Mouse (Mus musculus) left cerebral cortex, postnatal 36 days (tissue): ENCODE measurements around the gene Zic5. TPM values are rescaled to one million over a fixed set of nuclear protein-coding genes. Genes with fewer than 3 reads are reported as not detected.

Experiments used
- DNase-seq, 2 experiments: peaks; one replicate each; pipeline ENCODE4 v3.0.0; 2021 to 2022; ENCODE audit warnings: low spot score in 2 of 2, mixed read lengths in 1 of 2
- intact Hi-C: fragments of 180-260 bp; cut with DNase I; formaldehyde crosslinking; loops from one replicate; pipeline ENCODE4 v1.15.1; 2025
- total RNA-seq, 2 experiments: library from RNA; stranded (reverse); gene quantifications; 2 replicates each; pipeline ENCODE4 v1.2.3; 2021

The Zic5 gene
- total RNA-seq, 2 experiments from 2014 or later = 3.6 to 4.3 TPM

DNA sequence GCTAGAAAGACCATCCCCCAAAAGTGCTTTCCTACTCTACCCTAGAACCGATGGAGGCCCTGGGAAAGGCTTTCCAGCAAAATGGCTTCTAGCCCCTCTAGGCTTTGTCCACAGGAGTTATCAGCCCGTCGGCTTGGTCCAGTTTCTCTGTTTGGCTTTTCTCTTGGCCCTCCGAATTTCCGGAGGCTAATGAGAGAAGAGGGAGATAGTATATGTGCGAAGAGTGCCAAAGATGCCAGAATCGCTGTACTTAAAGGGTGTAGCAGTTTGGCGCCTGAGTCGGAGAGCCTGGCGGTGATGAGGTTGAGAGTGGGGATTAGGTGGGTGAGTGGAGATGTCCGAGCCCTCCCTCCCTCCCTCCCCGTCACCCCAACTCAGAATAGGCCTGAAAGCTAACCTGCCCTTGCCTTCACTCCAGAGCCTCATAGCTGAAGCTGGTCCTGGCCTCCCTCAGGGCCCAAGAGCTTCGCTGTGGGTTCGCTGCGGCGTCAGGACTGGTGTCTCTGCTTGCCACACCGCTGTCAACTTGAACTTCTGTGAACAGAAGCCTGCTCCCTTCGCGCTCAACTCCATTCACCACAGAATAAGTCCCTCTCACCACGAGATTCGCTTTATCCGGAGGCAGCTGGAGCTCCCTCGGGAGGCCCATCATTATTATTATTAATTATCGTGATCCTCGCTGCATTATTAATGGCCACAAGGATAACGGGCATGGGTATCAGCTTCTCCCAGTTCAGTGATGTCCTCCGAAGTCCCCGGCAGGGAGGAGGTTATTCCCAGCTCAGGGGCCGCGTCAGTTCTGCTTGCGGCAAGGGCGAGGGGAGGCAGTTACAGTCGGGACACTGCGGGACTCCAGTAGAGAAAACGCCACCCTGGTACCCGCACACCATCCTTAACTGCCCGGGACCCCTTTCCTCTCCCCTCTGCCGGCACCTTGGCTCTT, 16.9 kb upstream of the Zic5 start:
- intact Hi-C loops = no loop called here
- no peak for DNase-seq

DNA sequence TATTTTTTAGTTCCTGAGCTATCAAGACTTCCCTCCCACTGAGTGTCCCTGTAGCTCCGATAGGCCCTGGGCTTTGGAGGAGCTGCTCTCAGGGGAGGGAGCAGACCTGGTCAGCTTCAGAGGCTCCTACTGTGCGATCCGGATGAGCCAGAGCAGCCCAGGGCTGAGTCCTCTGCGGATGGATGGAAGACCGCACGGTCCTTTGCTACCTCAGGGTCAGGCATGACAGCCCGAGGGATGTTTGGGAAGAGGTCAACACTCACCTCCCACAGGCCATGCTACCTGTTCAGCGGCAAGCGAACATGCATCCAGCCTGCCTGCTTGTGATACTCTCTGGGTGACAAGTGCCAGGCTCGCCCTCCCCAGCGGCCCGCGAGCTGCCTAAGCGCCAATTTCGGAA, 15.7 kb upstream of the Zic5 start:
- no peak for DNase-seq
- intact Hi-C loops = no loop called here

DNA sequence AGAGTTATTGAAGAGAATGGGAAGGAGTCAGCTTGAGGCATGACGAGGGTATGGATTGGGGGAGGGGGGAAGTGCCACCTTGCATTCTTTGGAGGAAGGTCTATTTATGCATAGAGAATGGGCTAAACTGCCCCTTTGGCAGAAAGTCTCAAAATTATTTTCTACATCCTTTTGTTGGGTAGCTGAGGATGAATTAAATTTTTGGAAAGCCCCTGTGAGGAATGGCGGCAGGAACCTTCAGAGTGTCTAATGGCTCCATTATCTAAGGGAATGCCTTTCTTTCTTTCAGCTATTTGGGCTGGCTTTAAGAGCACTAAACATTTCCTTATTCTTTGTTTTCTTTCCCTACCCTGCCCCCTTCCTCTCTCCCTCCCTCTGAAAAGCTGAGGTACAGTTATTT, 14.9 kb upstream of the Zic5 start:
- intact Hi-C loops = no loop called here
- no peak for DNase-seq

DNA sequence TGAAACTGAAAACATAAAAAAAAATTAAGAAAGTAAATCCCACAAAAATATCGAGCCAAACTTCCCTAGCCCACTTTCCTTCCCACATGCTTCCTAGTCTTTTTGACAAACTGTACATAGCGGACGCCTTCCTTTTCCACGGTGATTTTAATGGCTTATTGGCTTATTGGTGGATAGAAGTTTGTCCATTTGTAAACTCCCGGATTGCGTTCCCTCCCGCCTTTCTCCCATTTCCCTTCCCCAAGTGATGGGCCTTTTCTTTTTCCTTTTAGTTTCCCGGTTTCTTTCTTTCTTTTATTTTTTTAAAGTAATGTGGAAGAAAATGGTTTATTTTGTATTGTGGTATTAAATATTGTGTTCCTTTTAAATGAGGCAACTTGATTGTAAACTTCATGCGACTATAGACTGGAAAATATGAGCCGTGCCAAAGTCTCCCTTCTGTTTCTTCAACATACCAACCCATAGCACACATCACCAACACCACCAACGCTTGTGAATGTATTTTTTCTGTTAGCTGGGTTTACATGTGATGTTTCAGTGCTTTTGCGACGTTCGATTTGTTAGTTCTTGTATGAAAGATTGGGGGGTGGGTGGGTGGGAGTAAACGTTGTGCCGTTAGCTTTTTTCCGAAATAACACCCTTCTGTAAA, 14.1 kb upstream of the Zic5 start:
- no peak for DNase-seq
- intact Hi-C loops = loop anchor here (5.0 kb wide), 1 partner anchor 252 kb away; no protein-coding TSS in a partner anchor

DNA sequence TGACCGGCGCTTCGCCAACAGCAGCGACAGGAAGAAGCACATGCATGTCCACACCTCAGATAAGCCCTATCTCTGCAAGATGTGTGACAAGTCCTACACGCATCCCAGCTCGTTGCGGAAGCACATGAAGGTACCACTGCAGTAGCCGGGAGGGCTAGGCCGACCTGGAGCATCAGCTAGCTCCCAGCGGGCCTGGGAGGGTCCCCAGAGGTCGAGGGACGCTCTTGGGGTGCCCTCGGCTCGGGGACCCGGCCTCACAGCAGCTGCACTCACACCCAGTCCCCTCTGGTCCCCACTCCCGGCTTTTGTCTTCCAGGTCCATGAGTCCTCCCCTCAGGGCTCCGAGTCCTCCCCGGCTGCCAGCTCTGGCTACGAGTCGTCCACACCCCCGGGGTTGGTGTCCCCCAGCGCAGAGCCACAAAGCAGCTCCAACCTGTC, 13.1 kb upstream of the Zic5 start:
- DNase-seq = no peak
- intact Hi-C loops = loop anchor here (5.0 kb wide), 1 partner anchor 251 kb away; no protein-coding TSS in a partner anchor

DNA sequence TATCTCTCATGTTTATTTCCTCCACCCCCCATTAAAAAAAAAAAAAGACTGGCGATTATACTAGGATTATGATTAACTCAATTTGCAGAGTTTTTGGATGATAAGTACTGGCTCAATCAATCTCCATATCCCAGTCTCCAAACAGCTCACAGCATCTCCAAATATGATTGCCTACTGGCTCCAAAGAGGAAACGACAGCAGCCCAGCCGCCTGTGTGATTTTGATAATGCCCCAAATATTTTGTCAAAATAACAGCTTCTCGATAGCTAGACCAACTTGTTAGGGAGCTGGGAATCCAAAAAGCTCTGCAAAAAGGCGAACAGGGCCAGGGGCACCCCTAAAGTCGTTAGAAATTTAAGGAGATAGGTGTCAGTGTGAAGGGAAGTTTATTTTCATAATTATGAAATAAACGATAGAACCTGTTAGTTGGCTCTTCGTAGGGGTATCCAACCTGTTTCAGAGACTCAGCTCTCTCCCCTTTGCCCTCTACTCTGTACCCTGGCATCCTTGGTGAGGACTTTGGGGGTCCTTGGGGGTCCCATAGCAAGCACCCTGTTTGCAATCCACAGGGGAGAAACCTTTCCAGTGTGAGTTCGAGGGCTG, 12.6 kb upstream of the Zic5 start:
- intact Hi-C loops = loop anchor here (5.0 kb wide), 1 partner anchor 251 kb away; no protein-coding TSS in a partner anchor
- DNase-seq = no peak

DNA sequence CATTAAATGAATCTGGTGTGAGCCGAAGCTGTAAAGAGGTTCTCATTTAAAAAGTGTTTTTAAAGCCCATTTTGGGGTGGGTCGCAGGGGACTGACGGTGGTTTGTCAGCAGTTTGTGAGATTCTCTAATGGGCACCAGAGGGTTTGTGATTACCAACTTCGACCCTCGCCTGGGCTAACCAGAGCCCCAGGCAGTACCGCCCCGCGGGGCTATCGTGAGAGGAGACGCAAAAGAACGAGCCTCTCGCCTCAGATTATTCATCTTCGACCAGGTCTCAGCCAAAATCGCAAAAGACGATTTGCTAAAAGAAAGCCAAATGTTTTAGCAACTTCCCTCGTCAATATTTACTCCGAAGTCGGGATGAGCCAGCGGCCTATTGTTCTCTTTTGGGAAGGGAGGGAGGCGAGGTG, 11.8 kb upstream of the Zic5 start:
- intact Hi-C loops = loop anchor here (5.0 kb wide), 1 partner anchor 250 kb away; no protein-coding TSS in a partner anchor
- DNase-seq = no peak

DNA sequence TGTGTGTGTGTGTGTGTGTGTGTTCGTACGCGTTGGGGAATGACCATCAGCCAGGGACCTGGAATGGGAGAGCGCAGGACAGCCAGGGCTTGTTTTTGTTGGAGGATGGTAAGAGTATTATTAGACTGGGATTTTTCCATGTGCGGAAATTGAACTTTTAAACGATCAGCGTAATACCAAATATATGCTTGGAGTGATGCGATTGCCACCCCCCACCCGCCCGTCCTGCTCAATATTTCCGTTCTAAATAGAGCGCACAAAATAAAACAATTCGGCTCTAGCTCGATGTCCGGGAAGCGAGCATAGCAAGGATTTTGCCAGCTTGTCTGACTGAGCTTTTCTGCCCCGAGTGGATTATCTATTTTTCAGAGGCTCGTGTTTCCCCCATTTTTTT, 11.3 kb upstream of the Zic5 start:
- no peak for DNase-seq
- intact Hi-C loops = loop anchor here (5.0 kb wide), 1 partner anchor 250 kb away; no protein-coding TSS in a partner anchor

DNA sequence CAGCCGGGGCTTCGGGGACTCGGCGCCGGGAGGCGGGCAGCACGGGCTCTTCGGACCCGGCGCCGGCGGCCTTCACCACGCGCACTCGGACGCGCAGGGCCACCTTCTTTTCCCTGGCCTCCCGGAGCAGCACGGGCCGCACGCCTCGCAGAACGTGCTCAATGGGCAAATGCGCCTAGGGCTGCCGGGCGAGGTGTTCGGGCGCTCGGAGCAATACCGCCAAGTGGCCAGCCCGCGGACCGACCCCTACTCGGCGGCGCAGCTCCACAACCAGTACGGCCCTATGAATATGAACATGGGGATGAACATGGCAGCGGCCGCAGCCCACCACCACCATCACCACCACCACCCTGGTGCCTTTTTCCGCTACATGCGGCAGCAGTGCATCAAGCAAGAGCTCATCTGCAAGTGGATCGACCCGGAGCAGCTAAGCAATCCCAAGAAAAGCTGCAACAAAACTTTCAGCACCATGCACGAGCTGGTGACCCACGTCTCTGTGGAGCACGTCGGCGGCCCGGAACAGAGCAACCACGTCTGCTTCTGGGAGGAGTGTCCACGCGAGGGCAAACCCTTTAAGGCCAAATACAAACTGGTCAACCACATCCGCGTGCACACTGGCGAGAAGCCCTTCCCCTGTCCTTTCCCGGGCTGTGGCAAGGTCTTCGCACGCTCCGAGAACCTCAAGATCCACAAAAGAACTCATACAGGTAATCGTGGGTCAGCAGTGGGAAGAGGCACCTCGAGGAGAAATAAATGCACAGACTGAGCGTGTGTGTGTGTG, 10.8 kb upstream of the Zic5 start:
- intact Hi-C loops = loop anchor here (5.0 kb wide), 1 partner anchor 249 kb away; no protein-coding TSS in a partner anchor
- DNase-seq = no peak

DNA sequence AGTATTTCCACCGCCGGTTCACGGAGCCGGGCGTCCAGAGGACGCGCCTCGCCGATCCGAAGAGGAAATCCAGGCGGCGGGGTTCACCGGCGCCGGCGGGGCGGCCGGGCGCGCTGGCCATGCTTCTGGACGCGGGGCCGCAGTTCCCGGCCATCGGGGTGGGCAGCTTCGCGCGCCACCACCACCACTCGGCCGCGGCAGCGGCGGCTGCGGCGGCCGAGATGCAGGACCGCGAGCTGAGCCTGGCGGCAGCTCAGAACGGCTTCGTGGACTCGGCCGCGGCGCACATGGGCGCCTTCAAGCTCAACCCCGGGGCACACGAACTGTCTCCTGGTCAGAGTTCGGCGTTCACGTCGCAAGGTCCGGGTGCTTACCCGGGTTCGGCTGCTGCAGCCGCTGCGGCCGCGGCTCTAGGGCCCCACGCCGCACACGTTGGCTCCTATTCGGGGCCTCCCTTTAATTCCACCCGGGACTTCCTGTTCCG, 10.1 kb upstream of the Zic5 start:
- intact Hi-C loops = loop anchor here (5.0 kb wide), 1 partner anchor 248 kb away; no protein-coding TSS in a partner anchor
- no peak for DNase-seq

DNA sequence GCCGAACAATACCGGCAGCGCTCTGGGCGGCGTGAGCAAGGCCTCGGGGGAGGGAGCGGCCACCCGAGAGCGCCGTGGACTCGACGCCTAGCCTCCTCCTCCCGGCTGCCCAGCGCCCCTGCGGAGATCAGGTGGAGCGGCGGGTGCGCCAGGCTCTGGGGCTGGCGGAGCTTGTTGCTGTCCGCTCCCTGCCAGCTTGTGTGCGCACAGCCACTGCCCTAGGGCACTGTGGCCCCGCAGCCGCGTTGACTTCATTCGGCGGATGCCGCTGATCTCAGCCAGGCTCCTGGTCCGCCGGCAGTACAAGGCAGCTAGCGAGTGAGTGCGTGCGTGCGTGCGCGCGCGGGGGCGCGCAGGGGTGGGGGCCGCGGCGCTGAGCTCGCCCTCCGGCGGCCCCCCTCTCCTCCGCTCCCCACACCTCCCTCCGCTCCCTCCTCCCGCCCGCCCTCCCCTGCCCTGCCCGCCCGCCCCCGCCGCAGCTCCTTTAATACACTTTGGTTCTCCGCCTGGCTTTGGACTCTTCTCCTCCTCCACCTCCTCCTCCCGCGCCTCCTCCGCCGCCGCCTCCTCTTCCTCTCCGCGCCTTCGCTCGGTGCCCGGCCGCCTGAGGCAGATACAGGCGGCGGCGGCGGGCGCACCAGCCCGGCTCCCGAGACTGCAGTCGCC, 9.5 kb upstream of the Zic5 start, which contains the start of gene Zic2:
Gene Zic2 (plus strand): TSS at position 545 of the 666 bp plus-strand sequence.
- intact Hi-C loops = loop anchor here (5.0 kb wide), 1 partner anchor 248 kb away; no protein-coding TSS in a partner anchor
- no peak for DNase-seq

DNA sequence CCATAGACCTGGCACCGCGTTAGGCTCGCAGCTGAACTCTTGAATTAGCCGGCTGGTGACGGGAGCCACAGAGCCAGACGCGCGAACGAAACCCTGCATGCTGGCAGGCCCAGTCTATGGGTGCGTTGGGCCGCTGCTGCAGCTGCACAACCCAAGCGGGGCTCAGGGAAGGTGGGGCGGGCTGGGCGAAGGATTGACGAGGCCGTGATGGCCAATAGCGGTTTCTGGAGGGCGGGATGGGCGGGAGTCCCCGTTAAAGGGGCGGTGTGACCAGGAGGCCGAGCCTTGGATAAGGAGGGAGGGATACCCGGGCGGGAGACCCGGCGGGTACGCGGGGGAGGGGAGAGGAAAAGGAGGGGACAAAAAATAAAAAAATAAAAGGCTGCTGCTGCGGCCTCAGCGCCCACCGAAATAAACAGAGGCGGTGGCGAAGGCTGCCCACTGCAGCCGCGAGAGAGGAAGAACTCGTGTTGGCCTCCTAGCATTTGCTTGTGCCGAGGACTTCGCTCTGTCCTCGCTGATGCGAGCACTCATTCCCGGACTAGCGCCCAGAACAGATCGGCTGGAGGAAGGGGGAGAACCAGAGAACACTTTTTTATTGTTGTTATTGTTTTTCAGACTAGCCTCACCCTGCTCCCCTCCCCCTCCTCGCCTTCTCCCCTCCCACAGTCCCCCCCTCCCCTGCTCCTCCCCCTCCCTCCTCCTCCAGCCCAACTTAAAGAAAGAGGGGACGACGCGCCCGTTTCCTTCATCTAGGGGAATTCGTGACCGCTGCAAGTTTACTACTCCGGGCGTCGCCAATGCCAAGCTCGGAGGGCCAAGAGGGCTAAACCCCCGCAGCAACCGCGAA, 8.8 kb upstream of the Zic5 start:
- intact Hi-C loops = no loop called here
- DNase-seq = no peak

DNA sequence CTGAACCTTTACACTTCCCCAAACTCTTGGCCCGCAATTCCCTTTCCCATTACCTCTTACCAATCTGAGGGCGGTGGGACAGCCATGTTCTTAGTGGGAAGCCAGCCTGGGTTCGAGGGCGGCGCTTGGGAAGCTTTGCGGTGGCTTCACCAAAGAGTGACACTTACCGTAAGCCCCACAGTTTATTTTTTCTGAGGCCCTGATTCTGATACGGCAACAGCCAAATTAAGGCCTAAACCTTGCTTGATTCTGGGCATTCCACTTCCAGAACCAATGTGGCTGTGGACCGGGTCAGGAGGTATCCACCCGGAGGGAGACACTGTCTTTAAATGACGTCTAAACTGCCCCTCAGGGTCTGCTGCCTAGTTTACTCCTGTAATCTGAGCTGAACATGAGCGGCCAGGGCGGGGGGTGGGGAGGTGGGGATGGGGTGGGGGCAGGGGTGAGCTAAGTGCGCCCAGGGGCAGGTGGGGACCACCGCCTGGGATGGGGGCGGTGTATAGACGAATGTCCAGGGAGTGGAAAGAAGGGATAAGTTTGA, 7.8 kb upstream of the Zic5 start:
- DNase-seq = no peak
- intact Hi-C loops = no loop called here

DNA sequence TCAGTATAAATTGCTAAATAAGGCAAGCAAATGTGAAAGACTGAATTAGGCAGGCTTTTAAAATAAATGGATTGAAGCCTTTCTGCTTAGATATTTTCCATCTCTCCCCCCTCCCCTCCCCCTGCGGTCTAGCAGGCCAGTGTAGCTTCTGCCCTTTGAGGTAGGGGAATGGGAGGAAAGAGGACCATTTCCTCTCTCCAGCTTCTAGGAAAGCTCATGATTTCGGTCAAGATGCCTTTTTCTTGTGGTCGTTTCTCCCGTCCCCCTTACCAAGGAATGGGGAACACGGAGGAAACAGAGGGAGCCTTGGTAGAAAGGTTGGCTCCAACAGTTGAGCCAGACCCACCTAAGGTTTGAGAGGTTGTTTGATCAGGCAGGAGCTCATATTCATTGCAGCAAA, 7.2 kb upstream of the Zic5 start:
- intact Hi-C loops = no loop called here
- peak in 1 of 2 experiments; percentile 2 for DNase-seq

DNA sequence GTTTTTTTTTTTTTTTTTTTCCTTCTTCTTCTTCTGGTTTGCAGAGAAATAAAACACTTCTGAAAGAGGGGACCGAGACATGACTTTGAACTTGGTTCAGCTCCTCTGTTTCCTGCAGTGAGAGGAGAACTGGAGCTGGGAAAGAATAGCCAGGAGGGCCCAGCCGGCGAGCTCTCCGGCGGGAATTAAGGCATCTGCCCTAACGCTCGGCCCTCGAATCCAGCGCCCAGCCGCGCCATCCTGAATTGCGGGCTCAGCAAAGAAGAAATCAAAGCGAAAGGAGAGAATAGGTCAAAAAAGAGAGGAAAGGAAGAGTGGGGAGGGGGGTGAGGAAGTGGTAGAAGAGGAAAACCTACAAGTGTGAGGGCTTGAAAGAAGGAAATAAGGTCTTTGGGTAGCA, 6.7 kb upstream of the Zic5 start:
- peak in 1 of 2 experiments; percentile 3 for DNase-seq
- intact Hi-C loops = no loop called here

DNA sequence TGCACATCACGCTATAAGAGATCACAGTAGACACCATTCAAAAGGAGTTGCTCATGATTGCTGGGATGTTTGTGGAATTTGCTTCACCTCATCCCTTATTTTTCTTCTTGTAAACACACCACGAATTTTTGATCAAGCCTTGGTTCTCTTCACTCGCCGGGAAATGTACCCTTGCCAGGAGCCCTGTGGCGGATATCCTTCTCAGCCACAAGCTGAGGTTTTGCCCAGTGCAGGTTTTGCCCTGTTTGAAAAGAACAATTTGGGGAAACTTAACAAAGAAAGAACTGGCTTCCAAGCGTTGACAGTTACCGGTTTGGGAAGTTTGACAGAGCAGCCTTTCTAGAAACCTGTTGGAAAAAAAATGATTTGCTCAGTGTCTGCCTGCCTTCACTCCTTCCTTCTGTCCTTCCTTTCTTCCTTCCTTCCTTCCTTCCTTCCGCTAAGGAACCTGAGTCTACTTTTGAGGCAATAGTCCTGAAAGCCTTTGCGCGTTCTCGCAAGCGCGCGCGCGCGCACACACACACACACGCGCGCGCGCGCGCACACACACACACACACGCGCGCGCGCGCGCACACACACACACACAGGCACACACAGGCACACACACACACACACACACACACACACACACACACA, 6.1 kb upstream of the Zic5 start:
- intact Hi-C loops = no loop called here
- no peak for DNase-seq
